Mouse (Mus musculus) brain, embryonic 14.5 days (tissue): ENCODE results near the gene Stpg1. TPM values are rescaled to one million over a fixed set of nuclear protein-coding genes. Genes with fewer than 3 reads are reported as not detected.

Source experiments
- DNase-seq: peaks from one replicate; pipeline ENCODE4 v3.0.0-alpha.2; 2011; ENCODE audit warnings: low read depth
- CTCF ChIP-seq: fragments of 200-500 bp; IDR thresholded peaks from 2 replicates; pipeline ENCODE4 v1.5.1; 2012; ENCODE audit warnings: inconsistent platforms, mild to moderate bottlenecking, moderate library complexity, borderline replicate concordance; ENCODE audit not compliant: insufficient read depth, insufficient read length; ENCODE audit errors: extremely low read depth
- POLR2A ChIP-seq: fragments of 200-500 bp; IDR thresholded peaks from 2 replicates; pipeline ENCODE4 v1.6.1; 2012; ENCODE audit warnings: mild to moderate bottlenecking, inconsistent platforms, borderline replicate concordance; ENCODE audit not compliant: poor library complexity, insufficient read depth, insufficient read length, severe bottlenecking; ENCODE audit errors: extremely low read depth
- polyA plus RNA-seq: library from polyadenylated mRNA; depleted of rRNA; stranded (reverse); fragments of >200 nt; gene quantifications from 2 replicates; pipeline ENCODE4 v1.2.3, GENCODE M21; 2012; rRNA removed

Stpg1 gene
- polyA plus RNA-seq, 1 experiment: 0.60 TPM

GRCm38 (mm10) chr4:135571037-135571550 lies 76.5 kb downstream of the Stpg1 start:
- TF ChIP-seq POLR2A (no peak), CTCF (no peak)
- DNase-seq: no peak

- TF ChIP-seq POLR2A (no peak), CTCF (no peak)
- DNase-seq: no peak
Measured at GRCm38 (mm10) chr4:135572276-135572675, 77.7 kb downstream of the Stpg1 start.

DNA sequence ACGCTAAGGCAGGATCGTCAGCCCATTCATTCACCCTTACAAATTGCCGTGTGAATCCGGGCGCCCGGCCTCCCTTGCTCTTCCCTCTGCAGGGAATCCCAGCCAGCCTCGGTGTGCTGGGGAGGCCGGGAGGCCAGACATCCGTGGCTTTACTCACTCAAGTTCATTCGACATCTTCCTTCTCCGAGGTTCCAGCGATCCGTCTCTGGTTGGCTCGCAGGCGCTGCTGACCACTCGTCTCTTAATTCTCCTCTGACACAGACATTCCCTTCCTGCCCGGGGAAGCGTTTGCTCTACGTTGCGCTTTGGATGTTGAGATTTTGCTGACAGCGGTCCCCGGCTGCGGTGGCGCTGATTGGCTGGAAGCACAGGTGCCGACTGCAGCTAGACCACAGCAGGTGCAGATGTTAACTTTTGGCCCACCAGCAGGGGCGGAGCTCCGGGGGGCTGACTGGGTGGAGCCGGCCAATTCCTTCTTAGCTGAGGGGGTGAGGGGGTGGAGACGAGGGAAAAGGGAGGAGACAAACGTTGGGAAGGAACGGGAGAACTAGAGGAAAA lies 78.7 kb downstream of the Stpg1 start, which contains the start of gene Grhl3:
Gene Grhl3, minus strand, starts transcription at position 380 of the 558 bp plus-strand sequence.
- peak; percentile 61 for DNase-seq
- peak; percentile 12; the same call in 1 of the 2 replicates for TF ChIP-seq CTCF
- no peak for TF ChIP-seq POLR2A

GRCm38 (mm10) chr4:135575365-135576140 lies 81.0 kb downstream of the Stpg1 start:
- no peak for TF ChIP-seq CTCF
- TF ChIP-seq POLR2A: no peak
- no peak for DNase-seq

- DNase-seq: no peak
- TF ChIP-seq CTCF: no peak
- no peak for TF ChIP-seq POLR2A
Measured at GRCm38 (mm10) chr4:135578490-135578889, 83.9 kb downstream of the Stpg1 start.

GRCm38 (mm10) chr4:135579695-135580094 lies 85.1 kb downstream of the Stpg1 start:
- no peak for DNase-seq
- TF ChIP-seq CTCF (no peak), POLR2A (no peak)

GRCm38 (mm10) chr4:135581222-135581910 lies 86.8 kb downstream of the Stpg1 start:
- no peak for DNase-seq
- TF ChIP-seq POLR2A (no peak), CTCF (no peak)

- no peak for TF ChIP-seq POLR2A
- no peak for TF ChIP-seq CTCF
- DNase-seq: no peak
Measured at GRCm38 (mm10) chr4:135584838-135585237, 90.2 kb downstream of the Stpg1 start.

Other genes with a start within 250 kb of the Stpg1 start
- gene Clic4, start 222.0 kb upstream of the Stpg1 start, polyA plus RNA-seq: 61.3 and 62.3 TPM in 2 replicates
- 76.9 and 133 TPM in 2 replicates for gene Srrm1, start 141.5 kb upstream of the Stpg1 start, polyA plus RNA-seq
- gene Ncmap, start 96.6 kb upstream of the Stpg1 start, polyA plus RNA-seq: 0.81 and 0.86 TPM in 2 replicates
- gene Rcan3, start 60.9 kb upstream of the Stpg1 start, polyA plus RNA-seq: 37.1 and 47.1 TPM in 2 replicates
- gene Nipal3, start 248 bp downstream of the Stpg1 start, polyA plus RNA-seq: 16.7 and 27.1 TPM in 2 replicates
- 1.6 TPM in 2 replicates for gene Grhl3, start 78.8 kb downstream of the Stpg1 start, polyA plus RNA-seq
- gene Ifnlr1, start 191.5 kb downstream of the Stpg1 start, polyA plus RNA-seq: 0.50 and 0.62 TPM in 2 replicates
- 0.16 and 0.19 TPM in 2 replicates for gene Il22ra1, start 233.4 kb downstream of the Stpg1 start, polyA plus RNA-seq